Mouse (Mus musculus) bone marrow macrophage, adult 2 months (primary cell): ENCODE data around the gene Frem1.

Experiments used
- CTCF ChIP-seq: IDR thresholded peaks from 2 replicates; pipeline ENCODE4 v1.5.1; 2012; ENCODE audit warnings: low read depth, mild to moderate bottlenecking, low read length, moderate library complexity
- POLR2A ChIP-seq: IDR thresholded peaks from 2 replicates; pipeline ENCODE4 v1.6.1; 2012; ENCODE audit warnings: mild to moderate bottlenecking, low read depth, low read length, borderline replicate concordance

DNA sequence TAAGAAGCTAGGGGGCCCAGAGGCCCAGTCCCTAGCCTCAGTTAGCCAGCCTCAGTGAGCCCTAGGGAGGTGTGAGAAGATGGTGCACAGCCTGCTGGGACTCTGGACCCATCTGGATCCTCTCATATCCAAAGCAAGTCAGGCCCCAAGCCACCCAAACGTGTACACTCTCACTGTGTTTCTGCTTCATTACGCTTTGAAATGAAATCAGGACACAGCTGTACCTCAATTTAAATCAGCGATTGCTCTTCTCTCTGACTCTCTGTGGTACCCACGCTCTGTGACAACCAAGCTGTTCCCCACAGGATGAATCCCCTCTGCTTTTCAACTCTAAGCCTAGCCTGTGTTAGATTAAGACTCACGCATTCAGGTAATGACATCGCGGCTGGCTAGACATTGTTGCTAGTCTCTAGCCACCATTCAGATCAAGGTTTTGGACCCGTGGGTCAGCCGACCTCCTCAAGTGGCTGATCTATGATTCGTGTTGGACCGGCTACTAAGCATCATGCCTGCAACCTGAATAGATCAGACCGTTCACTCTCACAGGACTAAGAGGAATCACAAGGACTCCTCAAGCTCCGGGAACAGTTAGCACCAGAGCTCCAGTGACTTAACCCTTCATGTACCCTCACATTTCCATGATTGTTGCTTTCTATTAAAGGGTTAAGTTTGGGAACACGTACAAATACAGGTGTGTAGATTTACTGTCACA, 94.2 kb downstream of the Frem1 start:
- TF ChIP-seq POLR2A, result no peak
- TF ChIP-seq CTCF, result no peak
